Comparison of ENCODE assay signal across 16 mouse cellular contexts in genomic region chr2:168573866-168574265, GRCm38 (mm10).
"Had no signal": no experiment of that assay in that cellular context is flagged by ENCODE, and none has a peak within 500 bp of the region (broad histone marks: within the 10 kb centered on the region; RNA-seq: fewer than 3 reads in every experiment).

No protein-coding gene starts in this region.

- H3K4me1 ChIP-seq: neural tube, embryonic 13.5 days had no signal

- H3K9ac ChIP-seq: kidney, embryonic 15.5 days; liver, embryonic 15.5 days; midbrain, embryonic 12.5 days; neural tube, embryonic 13.5 days; stomach, embryonic 15.5 days had no signal

- H3K36me3 ChIP-seq: liver, embryonic 15.5 days; midbrain, embryonic 12.5 days; neural tube, embryonic 13.5 days; stomach, embryonic 15.5 days had no signal

- H3K27ac ChIP-seq: liver, embryonic 15.5 days; midbrain, embryonic 12.5 days; neural tube, embryonic 13.5 days had no signal

- H3K4me3 ChIP-seq: kidney, embryonic 15.5 days; liver, embryonic 15.5 days; midbrain, embryonic 12.5 days; neural tube, embryonic 13.5 days; stomach, embryonic 15.5 days had no signal

- ATAC-seq: lung, postnatal 0 days; midbrain, embryonic 16.5 days had no signal

- H3K27me3 ChIP-seq: kidney, embryonic 15.5 days; liver, embryonic 15.5 days; midbrain, embryonic 12.5 days; stomach, embryonic 15.5 days had no signal

- H3K9me3 ChIP-seq: kidney, embryonic 15.5 days; liver, embryonic 15.5 days; midbrain, embryonic 12.5 days; neural tube, embryonic 13.5 days; stomach, embryonic 15.5 days had no signal

- H3K4me2 ChIP-seq: kidney, embryonic 15.5 days; liver, embryonic 11.5 days; liver, embryonic 15.5 days; midbrain, embryonic 12.5 days; neural tube, embryonic 13.5 days; stomach, embryonic 15.5 days had no signal

- DNase-seq: kidney, postnatal 25 days; left cerebral cortex, postnatal 4 days; lung, adult 2 months; lung, postnatal 36 days; retina, postnatal 1 day; right cerebral cortex, postnatal 4 days; spleen, adult 18-20 months; thymus, postnatal 36 days had no signal
